Mouse (Mus musculus) heart, adult 9 months (tissue): Measurements from ENCODE around the gene She.
"Not testable (repeated sequence)": the region's sequence is repeated elsewhere in the genome, so short reads cannot be mapped to it uniquely, and the experiment has no call there.

Experiments used
- DNase-seq, 2 experiments: peaks; one replicate each; pipeline ENCODE4 v3.0.0; 2022; ENCODE audit warnings: low spot score in 2 of 2

Gene She

GRCm38 (mm10) chr3:89862182-89862761 is 31.1 kb downstream of the She start:
- DNase-seq = no peak

GRCm38 (mm10) chr3:89863276-89863675 is 32.1 kb downstream of the She start:
- DNase-seq = not testable (repeated sequence)

GRCm38 (mm10) chr3:89863716-89864509 is 32.7 kb downstream of the She start:
- DNase-seq = peak; percentile 73 to 75

- no peak for DNase-seq
These were observed 33.9 kb downstream of the She start for GRCm38 (mm10) chr3:89865020-89865419.

- DNase-seq = no peak
These were observed 34.6 kb downstream of the She start for GRCm38 (mm10) chr3:89865764-89866163.

- no peak for DNase-seq
These were observed 36.5 kb downstream of the She start for GRCm38 (mm10) chr3:89867651-89868050.

- no peak for DNase-seq
These were observed 37.2 kb downstream of the She start for GRCm38 (mm10) chr3:89868357-89868756.

GRCm38 (mm10) chr3:89868956-89869355 is 37.8 kb downstream of the She start:
- DNase-seq = no peak

- peak in 1 of 2 experiments; percentile 59 for DNase-seq
These were observed 38.4 kb downstream of the She start for GRCm38 (mm10) chr3:89869556-89869955.

GRCm38 (mm10) chr3:89870472-89871271 is 39.5 kb downstream of the She start:
- no peak for DNase-seq

GRCm38 (mm10) chr3:89871339-89871914 is 40.3 kb downstream of the She start:
- no peak for DNase-seq

- no peak for DNase-seq
These were observed 41.0 kb downstream of the She start for GRCm38 (mm10) chr3:89872209-89872608.

- DNase-seq = no peak
These were observed 41.5 kb downstream of the She start for GRCm38 (mm10) chr3:89872684-89873083.

- DNase-seq = no peak
These were observed 42.9 kb downstream of the She start for GRCm38 (mm10) chr3:89874076-89874475.

- no peak for DNase-seq
These were observed 43.9 kb downstream of the She start for GRCm38 (mm10) chr3:89875021-89875420.

- no peak for DNase-seq
These were observed 44.6 kb downstream of the She start for GRCm38 (mm10) chr3:89875781-89876180.

- no peak for DNase-seq
These were observed 45.3 kb downstream of the She start for GRCm38 (mm10) chr3:89876469-89876868.

GRCm38 (mm10) chr3:89877129-89877528 is 46.0 kb downstream of the She start:
- no peak for DNase-seq

- no peak for DNase-seq
These were observed 47.3 kb downstream of the She start for GRCm38 (mm10) chr3:89878456-89878855.

GRCm38 (mm10) chr3:89879326-89879725 is 48.2 kb downstream of the She start:
- DNase-seq = no peak

GRCm38 (mm10) chr3:89880036-89880851 is 49.1 kb downstream of the She start:
- DNase-seq = no peak
